Mouse (Mus musculus): ENCODE results near the gene Bbs12. TPM values are rescaled to one million over a fixed set of nuclear protein-coding genes. Genes with fewer than 3 reads are reported as not detected.

Gene Bbs12
- polyA plus RNA-seq (2012; rRNA removed), result 4.4 and 4.6 TPM in 2 replicates

GRCm38 (mm10) chr3:37312370-37312941 is at the start of gene Bbs12, which contains the start of gene Cetn4:
Gene Bbs12, plus strand, starts transcription at chr3:37312554.
Gene Cetn4, minus strand, starts transcription at chr3:37312708.

DNA sequence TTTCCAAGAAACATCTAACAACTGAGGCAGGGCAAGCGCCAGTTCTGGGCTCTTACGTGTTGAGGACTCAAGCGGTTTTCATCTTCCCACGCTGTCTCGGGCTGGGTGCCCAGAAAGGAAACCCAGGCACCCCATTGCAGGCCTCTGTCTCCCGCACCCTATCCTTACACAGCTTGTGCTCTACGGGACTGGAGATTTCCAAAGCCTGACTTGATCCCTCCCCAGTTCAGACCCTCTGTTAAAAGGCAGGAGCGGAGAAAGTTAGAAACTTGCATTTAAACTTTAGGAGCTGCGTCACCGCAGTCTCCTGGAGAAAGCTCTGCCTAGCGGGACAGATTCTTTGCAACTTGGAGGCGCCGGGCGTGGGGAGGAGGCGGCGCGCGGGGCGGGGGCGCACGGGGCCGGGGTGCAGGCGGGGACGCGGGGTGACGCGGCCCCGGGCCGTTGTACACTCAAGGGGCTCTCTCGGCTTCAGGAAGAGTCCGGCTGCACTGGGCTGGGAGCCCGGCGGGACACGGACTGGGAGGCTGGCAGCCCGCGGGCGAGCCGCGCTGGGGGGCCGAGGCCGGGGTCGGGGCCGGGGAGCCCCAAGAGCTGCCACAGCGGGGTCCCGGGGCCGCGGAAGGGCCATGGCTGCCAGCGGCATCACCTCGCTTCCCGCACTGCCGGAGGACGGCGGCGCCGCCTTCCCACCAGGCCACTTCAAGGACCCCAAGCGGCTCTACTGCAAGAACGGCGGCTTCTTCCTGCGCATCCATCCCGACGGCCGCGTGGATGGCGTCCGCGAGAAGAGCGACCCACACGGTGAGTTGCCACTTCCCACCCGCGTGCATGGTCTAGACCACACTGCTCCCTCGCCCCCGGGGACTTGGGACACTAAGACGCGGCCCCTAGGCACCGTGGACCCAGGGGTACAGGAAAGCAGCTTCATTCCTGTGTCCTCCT is 36.1 kb downstream of the Bbs12 start, which contains the start of gene Fgf2:
TSS of gene Fgf2 (plus strand) at position 126 of the 945 bp plus-strand sequence.

Other genes with a start within 250 kb of the Bbs12 start
- gene Adad1, start 249.0 kb upstream of the Bbs12 start, polyA plus RNA-seq (2012; rRNA removed), result 0.13 and 0.20 TPM in 2 replicates
- gene Il2, start 186.6 kb upstream of the Bbs12 start, polyA plus RNA-seq (2012; rRNA removed), result 0.47 and 0.54 TPM in 2 replicates
- gene Il21, start 79.9 kb upstream of the Bbs12 start, polyA plus RNA-seq (2012; rRNA removed), result not detected in 2 replicates
- 2.8 and 3.3 TPM in 2 replicates for gene Cetn4, start 154 bp downstream of the Bbs12 start, polyA plus RNA-seq (2012; rRNA removed)
- gene Fgf2, start 35.8 kb downstream of the Bbs12 start, polyA plus RNA-seq (2012; rRNA removed), result 0.77 and 1.7 TPM in 2 replicates
- 11.3 and 15.0 TPM in 2 replicates for gene Spata5, start 107.3 kb downstream of the Bbs12 start, polyA plus RNA-seq (2012; rRNA removed)
- gene Nudt6, start 107.7 kb downstream of the Bbs12 start, polyA plus RNA-seq (2012; rRNA removed), result 6.9 and 7.8 TPM in 2 replicates